Mouse (Mus musculus) gonadal fat pad, adult 2 months (tissue): ENCODE results near the gene Fmnl3. TPM values are rescaled to one million over a fixed set of nuclear protein-coding genes. Genes with fewer than 3 reads are reported as not detected.

Experiments used
- DNase-seq: peaks from one replicate; pipeline ENCODE4 v3.0.0-alpha.2; 2012; ENCODE audit warnings: low read depth
- polyA plus RNA-seq: library from polyadenylated mRNA; depleted of rRNA; stranded (reverse); fragments of >200 nt; gene quantifications from 2 replicates; pipeline ENCODE4 v1.2.3, GENCODE M21; 2012; rRNA removed

Fmnl3 gene
- polyA plus RNA-seq, 1 experiment, result 31.4 TPM

GRCm38 (mm10) chr15:99317267-99317651, 53.0 kb downstream of the Fmnl3 start:
- DNase-seq, result no peak

GRCm38 (mm10) chr15:99316314-99317266, 53.7 kb downstream of the Fmnl3 start:
- no peak for DNase-seq

GRCm38 (mm10) chr15:99314891-99315290, 55.4 kb downstream of the Fmnl3 start:
- DNase-seq, result no peak

- DNase-seq, result no peak
Observed at GRCm38 (mm10) chr15:99310617-99311016, 59.7 kb downstream of the Fmnl3 start.

GRCm38 (mm10) chr15:99309549-99309948, 60.7 kb downstream of the Fmnl3 start:
- DNase-seq, result no peak

GRCm38 (mm10) chr15:99307476-99307875, 62.8 kb downstream of the Fmnl3 start:
- DNase-seq, result no peak

- DNase-seq, result no peak
Observed at GRCm38 (mm10) chr15:99296213-99296612, 74.1 kb downstream of the Fmnl3 start.

- no peak for DNase-seq
Observed at GRCm38 (mm10) chr15:99295484-99295981, 74.7 kb downstream of the Fmnl3 start, which contains the start of gene Fam186b. Gene Fam186b (minus strand): TSS chr15:99295888.

- DNase-seq, result no peak
Observed at GRCm38 (mm10) chr15:99294813-99295374, 75.4 kb downstream of the Fmnl3 start, which contains the start of gene Prpf40b. Gene Prpf40b (plus strand): TSS chr15:99295087.

- no peak for DNase-seq
Observed at GRCm38 (mm10) chr15:99294287-99294686, 76.0 kb downstream of the Fmnl3 start.

- no peak for DNase-seq
Observed at GRCm38 (mm10) chr15:99290586-99290985, 79.7 kb downstream of the Fmnl3 start.

GRCm38 (mm10) chr15:99285189-99285535, 85.1 kb downstream of the Fmnl3 start:
- DNase-seq, result no peak

- no peak for DNase-seq
Observed at GRCm38 (mm10) chr15:99284527-99285188, 85.6 kb downstream of the Fmnl3 start.

GRCm38 (mm10) chr15:99283456-99283855, 86.8 kb downstream of the Fmnl3 start:
- DNase-seq, result no peak

GRCm38 (mm10) chr15:99278271-99278670, 92.0 kb downstream of the Fmnl3 start:
- no peak for DNase-seq

GRCm38 (mm10) chr15:99276095-99276494, 94.2 kb downstream of the Fmnl3 start:
- DNase-seq, result no peak

Other genes with a start within 250 kb of the Fmnl3 start
- 14.7 and 15.2 TPM in 2 replicates for gene Spats2, start 244.6 kb downstream of the Fmnl3 start, polyA plus RNA-seq
- 51.8 and 55.4 TPM in 2 replicates for gene Kcnh3, start 145.6 kb downstream of the Fmnl3 start, polyA plus RNA-seq
- gene Mcrs1, start 118.5 kb downstream of the Fmnl3 start, polyA plus RNA-seq, result 69.8 and 80.5 TPM in 2 replicates
- gene Prpf40b, start 75.4 kb downstream of the Fmnl3 start, polyA plus RNA-seq, result 70.0 and 72.1 TPM in 2 replicates
- gene Fam186b, start 74.6 kb downstream of the Fmnl3 start, polyA plus RNA-seq, result 0.24 and 0.35 TPM in 2 replicates
- gene Tmbim6, start 22.4 kb upstream of the Fmnl3 start, polyA plus RNA-seq, result 812 and 823 TPM in 2 replicates
- 5.0 and 5.7 TPM in 2 replicates for gene Nckap5l, start 87.3 kb upstream of the Fmnl3 start, polyA plus RNA-seq
- 6.0 and 6.3 TPM in 2 replicates for gene Bcdin3d, start 104.2 kb upstream of the Fmnl3 start, polyA plus RNA-seq
- gene Faim2, start 157.7 kb upstream of the Fmnl3 start, polyA plus RNA-seq, result 19.4 and 23.8 TPM in 2 replicates
- gene Aqp2, start 208.6 kb upstream of the Fmnl3 start, polyA plus RNA-seq, result 2.4 and 4.4 TPM in 2 replicates
- 3.3 and 4.2 TPM in 2 replicates for gene Aqp5, start 220.3 kb upstream of the Fmnl3 start, polyA plus RNA-seq
- 6.4 and 9.1 TPM in 2 replicates for gene Aqp6, start 230.9 kb upstream of the Fmnl3 start, polyA plus RNA-seq